9 mouse cellular contexts compared by ENCODE assay signal in genomic region chr12:76546383-76547276, GRCm38 (mm10). TPM values are rescaled to one million over a fixed set of nuclear protein-coding genes. Genes with fewer than 3 reads are reported as not detected.
DNase-seq lines count a peak whose midpoint lies in the region; ATAC-seq lines count a peak whose summit lies in the region.
"Had no signal": no experiment of that assay in that cellular context is flagged by ENCODE, and none has a peak within 500 bp of the region (broad histone marks: within the 10 kb centered on the region; RNA-seq: fewer than 3 reads in every experiment).

No protein-coding gene starts in this region.

- peak overlapping the region; percentile 53 for H3K4me2 ChIP-seq in embryonic facial prominence, embryonic 14.5 days (ENCODE audit: low read depth, low read length)
- peak overlapping the region; percentile 53 for H3K4me2 ChIP-seq in hindbrain, embryonic 16.5 days (ENCODE audit: low read length)
- H3K4me2 ChIP-seq in limb, embryonic 13.5 days (replicated peaks) = peak overlapping the region; percentile 59

- H3K27ac ChIP-seq in embryonic facial prominence, embryonic 14.5 days (replicated peaks; ENCODE audit: low read depth, low read length) = peak overlapping the region; percentile 77
- H3K27ac ChIP-seq in hindbrain, embryonic 16.5 days (ENCODE audit: low read depth, low read length) = peak overlapping the region; percentile 12; the same call in 1 of the 2 replicates
- peak overlapping the region; percentile 34; the same call in 1 of the 2 replicates for H3K27ac ChIP-seq in limb, embryonic 13.5 days

- peak; percentile 63 for DNase-seq in gastrocnemius, postnatal 14 days
- no peak for DNase-seq in gastrocnemius, adult 8-10 months (ENCODE audit: low spot score in 2 of 2)
- peak; percentile 51 for DNase-seq in NIH3T3 (ENCODE audit: low read depth)
- DNase-seq in embryonic facial prominence, embryonic 14.5 days (ENCODE audit: low spot score) = no peak
- peak; percentile 24 for DNase-seq in right cerebral cortex, postnatal 25 days

- H3K36me3 ChIP-seq in embryonic facial prominence, embryonic 14.5 days (ENCODE audit: control insufficient read depth, insufficient read depth, low read length) = no peaks in the 10 kb centered on the region
- H3K36me3 ChIP-seq in hindbrain, embryonic 16.5 days (ENCODE audit: control insufficient read depth, insufficient read depth, low read length) = no peaks in the 10 kb centered on the region
- H3K36me3 ChIP-seq in limb, embryonic 13.5 days = no peaks in the 10 kb centered on the region

- H3K4me3 ChIP-seq in embryonic facial prominence, embryonic 14.5 days (ENCODE audit: low read depth, low read length) = peak overlapping the region; percentile 24
- H3K4me3 ChIP-seq in hindbrain, embryonic 16.5 days (ENCODE audit: low read length) = peak overlapping the region; percentile 27
- H3K4me3 ChIP-seq in limb, embryonic 13.5 days = peak overlapping the region; percentile 21

- 10% methylated on average over 27 of the region's 28 CpGs for WGBS in embryonic facial prominence, embryonic 14.5 days
- WGBS in hindbrain, embryonic 16.5 days = 8% methylated on average over 28 of the region's 28 CpGs
- WGBS in limb, embryonic 13.5 days = 6% methylated on average over 28 of the region's 28 CpGs

- H3K4me1 ChIP-seq in embryonic facial prominence, embryonic 14.5 days (ENCODE audit: control insufficient read depth, insufficient read depth, low read length) = peaks cover 23% of the 10 kb centered on the region
- peaks cover 11% of the 10 kb centered on the region for H3K4me1 ChIP-seq in hindbrain, embryonic 16.5 days (ENCODE audit: control insufficient read depth, insufficient read depth, low read depth, low read length)
- peaks cover 43% of the 10 kb centered on the region for H3K4me1 ChIP-seq in limb, embryonic 13.5 days

- H3K9me3 ChIP-seq in embryonic facial prominence, embryonic 14.5 days (ENCODE audit: control insufficient read depth, low read length) = no peaks in the 10 kb centered on the region
- H3K9me3 ChIP-seq in hindbrain, embryonic 16.5 days (ENCODE audit: control insufficient read depth, low read length) = no peaks in the 10 kb centered on the region
- H3K9me3 ChIP-seq in limb, embryonic 13.5 days = no peaks in the 10 kb centered on the region
- H3K9me3 ChIP-seq: G1E had no signal

- peaks cover 14% of the 10 kb centered on the region; the same call in 1 of the 2 replicates for H3K27me3 ChIP-seq in embryonic facial prominence, embryonic 14.5 days (replicated peaks; ENCODE audit: control insufficient read depth, insufficient read depth, low read length)
- H3K27me3 ChIP-seq in hindbrain, embryonic 16.5 days (replicated peaks; ENCODE audit: control insufficient read depth, insufficient read depth, low read length) = peaks cover 2% of the 10 kb centered on the region; the same call in 1 of the 2 replicates
- peaks cover 3% of the 10 kb centered on the region; the same call in 1 of the 2 replicates for H3K27me3 ChIP-seq in limb, embryonic 13.5 days

- intact Hi-C loops in gastrocnemius, postnatal 14 days (cut with DNase I; ENCODE audit: low total_unique reads) = no loop called here

- ATAC-seq in embryonic facial prominence, embryonic 14.5 days (ENCODE audit: low read depth) = no peak
- ATAC-seq in hindbrain, embryonic 16.5 days = peak; percentile 78
- ATAC-seq in limb, embryonic 13.5 days (ENCODE audit: low FRiP score, low read depth) = no peak
- ATAC-seq in monocyte, adult 5-6 weeks (replicated peaks; ENCODE audit: insufficient number of reproducible peaks, low FRiP score, low TSS enrichment, poor library complexity, severe bottlenecking) = no peak

- peak overlapping the region; percentile 58 for H3K9ac ChIP-seq in embryonic facial prominence, embryonic 14.5 days (ENCODE audit: low read depth, low read length)
- H3K9ac ChIP-seq in hindbrain, embryonic 16.5 days (ENCODE audit: low read depth, low read length) = peak overlapping the region; percentile 37; the same call in 1 of the 2 replicates
- H3K9ac ChIP-seq in limb, embryonic 13.5 days = peak overlapping the region; percentile 31

RNA-seq across cellular contexts. Expression of gene Plekhg3, which starts 15.9 kb away (rescaled TPM):
- total RNA-seq in gastrocnemius, postnatal 14 days (2021) = 10 to 100 TPM; 10.3 to 11.7 TPM
- total RNA-seq in gastrocnemius, adult 8-10 months (2022) = 1 to 10 TPM; 3.6 to 5.6 (median 4.2) TPM
- polyA plus RNA-seq in embryonic facial prominence, embryonic 14.5 days (2014; fragmentation: Nextera tagmentation; extraction: Ambion mirVana) = 6.3 and 7.3 TPM in 2 replicates
- polyA plus RNA-seq in hindbrain, embryonic 16.5 days (2015; fragmentation: Nextera tagmentation; extraction: Ambion mirVana) = 1.7 TPM in 2 replicates
- polyA plus RNA-seq in limb, embryonic 13.5 days (2015; fragmentation: Nextera tagmentation; extraction: Ambion mirVana) = 5.6 and 7.2 TPM in 2 replicates
- total RNA-seq in monocyte, adult 5-6 weeks (2017) = 54.4 to 58.3 TPM (median 55.2 TPM) in 3 replicates

Comparison
In these comparisons a context has a peak if more than half of its experiments do, and no peak if none do; other contexts are left out.
1. DNase-seq: peak in gastrocnemius, postnatal 14 days (single experiment), NIH3T3 (single experiment) and right cerebral cortex, postnatal 25 days (single experiment); none in gastrocnemius, adult 8-10 months (0 of 2) and embryonic facial prominence, embryonic 14.5 days (single experiment).
2. H3K27ac ChIP-seq: peak in every context shown above with its lines; median percentile 77 in embryonic facial prominence, embryonic 14.5 days; 34 in limb, embryonic 13.5 days; 12 in hindbrain, embryonic 16.5 days.
3. Peak in every context shown above with its lines, with median percentiles within 50 percentile points of each other: H3K4me2 ChIP-seq, H3K4me3 ChIP-seq and H3K9ac ChIP-seq.